Mouse (Mus musculus) T-helper 2 cell (primary cell): ENCODE measurements around the gene Zcchc2.

Experiments
- in situ Hi-C: fragments of 300-600 bp; cut with MboI, MseI; formaldehyde crosslinking; loops from one replicate; pipeline ENCODE4 v1.15.1; 2025; ENCODE audit warnings: high pct_unique_total_duplicates

Gene Zcchc2

DNA sequence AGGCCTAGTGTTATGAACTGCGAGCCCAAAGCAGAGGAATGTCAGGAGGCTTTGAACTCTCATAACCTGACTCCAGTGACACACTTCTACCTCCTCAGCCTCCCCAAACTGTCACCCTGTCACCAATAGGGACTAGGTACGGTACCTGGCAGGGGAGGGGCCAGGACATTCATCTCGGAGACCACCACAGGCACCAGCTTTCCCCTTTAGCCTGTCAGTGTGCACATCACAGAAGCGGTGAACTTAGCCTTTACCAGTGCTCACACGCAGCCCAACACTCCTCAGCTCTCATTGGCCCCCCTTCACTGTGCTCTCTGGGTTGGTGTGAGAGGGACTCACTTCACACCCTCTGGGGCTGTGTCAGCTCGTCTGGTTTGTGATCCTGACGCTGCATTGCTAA is 44.6 kb downstream of the Zcchc2 start:
- in situ Hi-C loops = loop anchor here (10.0 kb wide), 1 partner anchor 150 kb away; no protein-coding TSS in a partner anchor

DNA sequence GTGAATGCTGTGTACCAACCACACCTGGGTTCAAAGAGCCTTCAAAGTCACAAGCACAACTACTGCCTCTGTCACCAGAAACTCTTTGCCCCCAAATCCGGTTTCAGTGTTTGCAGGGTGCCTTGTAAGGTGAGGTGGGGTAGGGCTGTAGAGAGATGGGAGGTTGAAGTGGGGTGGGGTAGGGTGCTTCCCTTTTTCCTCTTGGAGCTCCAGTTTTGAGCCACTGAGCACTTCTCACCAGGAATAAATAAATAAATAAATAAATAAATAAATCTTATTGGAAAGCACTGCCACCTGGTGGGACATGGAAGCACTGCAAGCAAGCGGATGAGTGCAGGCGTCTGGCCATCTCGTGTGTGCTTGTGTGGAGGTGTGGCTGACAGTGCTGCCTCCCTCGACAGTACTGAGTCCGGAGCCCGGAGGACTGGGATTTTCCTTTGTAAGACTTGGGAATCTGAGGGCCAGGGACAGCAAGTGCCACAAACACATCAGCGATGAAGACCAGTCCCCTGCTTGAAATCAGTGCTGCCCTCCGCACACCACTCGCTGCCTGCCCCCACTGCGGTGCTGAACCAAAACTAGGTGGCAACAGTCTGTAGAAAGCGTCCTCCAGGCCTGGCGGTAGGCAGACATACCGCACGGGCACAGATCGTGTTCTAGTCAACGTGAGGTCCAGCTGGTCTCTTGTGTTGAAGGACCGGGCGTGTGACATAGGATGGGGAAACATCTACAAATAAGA is 46.8 kb downstream of the Zcchc2 start:
- in situ Hi-C loops = loop anchor here (10.0 kb wide), 1 partner anchor 152 kb away; no protein-coding TSS in a partner anchor

DNA sequence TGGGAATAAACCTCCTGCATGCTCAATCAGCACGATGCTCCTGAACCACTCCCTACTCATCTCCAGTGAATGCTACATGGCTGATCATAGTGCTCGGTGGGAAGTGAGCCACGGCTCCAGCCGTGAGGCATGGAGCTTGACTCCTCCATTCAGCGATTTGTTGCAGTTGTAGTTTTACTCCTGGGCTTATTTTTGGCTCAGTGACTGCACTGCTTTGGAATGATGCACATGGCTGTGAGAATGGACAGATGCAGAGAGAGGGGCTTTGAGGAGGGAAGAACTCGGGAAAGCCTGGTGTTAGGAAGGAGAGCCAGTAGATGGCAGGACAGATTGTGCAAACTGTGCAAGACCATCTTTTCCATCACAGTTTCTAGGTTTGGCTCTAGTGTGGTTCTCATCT is 49.1 kb downstream of the Zcchc2 start:
- in situ Hi-C loops = loop anchor here (10.0 kb wide), 1 partner anchor 155 kb away; no protein-coding TSS in a partner anchor

GRCm38 (mm10) chr1:106040271-106040670 is 50.1 kb downstream of the Zcchc2 start:
- in situ Hi-C loops = no loop called here

GRCm38 (mm10) chr1:106042221-106042620 is 52.0 kb downstream of the Zcchc2 start:
- in situ Hi-C loops = no loop called here

- in situ Hi-C loops = no loop called here
These were observed 53.0 kb downstream of the Zcchc2 start for GRCm38 (mm10) chr1:106043053-106043820.

DNA sequence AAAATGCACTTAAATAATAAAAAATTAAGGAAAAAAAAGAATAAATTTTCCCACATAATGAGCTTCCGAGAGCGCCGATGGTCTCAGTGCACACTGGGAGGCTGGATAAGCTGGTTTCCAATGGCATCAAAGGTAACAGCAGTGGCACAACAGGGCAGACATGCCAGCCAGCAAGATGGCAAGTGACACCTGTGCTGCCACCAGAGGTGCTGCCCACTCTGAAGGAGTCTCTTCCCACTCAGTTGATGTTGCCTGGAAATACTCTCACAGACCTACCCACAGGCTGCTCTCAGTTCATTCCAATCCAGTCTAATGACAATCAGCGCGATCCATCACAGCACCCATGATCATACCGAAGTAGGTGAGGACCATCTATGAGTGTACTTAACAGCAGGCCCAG is 58.8 kb downstream of the Zcchc2 start:
- in situ Hi-C loops = no loop called here

DNA sequence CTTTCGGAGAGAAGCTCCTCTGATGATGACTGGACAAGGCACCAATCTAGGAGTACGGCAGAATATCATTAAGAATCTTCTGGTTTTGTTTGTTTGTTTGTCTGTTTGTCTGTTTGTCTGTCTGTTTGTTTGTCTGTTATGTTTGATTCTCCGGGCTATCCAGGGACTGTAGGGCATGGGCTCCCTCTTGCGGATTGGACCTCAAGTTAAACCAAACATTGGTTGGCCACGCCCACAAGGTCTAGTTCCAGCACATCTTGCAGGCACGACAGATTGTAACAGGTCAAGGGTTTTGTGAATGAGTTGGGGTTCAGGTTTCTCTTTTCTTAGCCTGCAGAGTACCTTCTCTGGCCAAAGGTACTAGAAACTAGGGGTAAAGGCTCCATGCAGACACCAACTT is 64.8 kb downstream of the Zcchc2 start:
- in situ Hi-C loops = no loop called here

DNA sequence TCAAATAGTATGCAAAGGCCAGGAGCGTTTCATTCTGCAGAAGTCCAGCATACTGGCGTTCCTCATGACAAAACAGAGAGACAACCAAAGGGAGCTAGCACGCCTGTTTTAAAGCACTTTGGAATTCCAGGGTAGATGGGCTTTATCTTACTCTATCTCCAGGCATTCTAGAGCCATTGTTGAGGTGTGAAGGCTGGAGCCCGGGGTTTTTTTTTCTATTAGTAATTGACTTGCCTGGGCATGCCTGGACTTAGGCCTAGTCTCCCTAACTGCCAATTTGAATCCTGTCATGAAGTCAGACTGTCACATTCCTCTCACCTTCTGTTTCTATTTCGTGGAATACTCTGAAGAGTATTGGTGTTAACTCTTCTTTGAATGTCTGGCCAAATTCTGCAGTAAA is 68.1 kb downstream of the Zcchc2 start:
- in situ Hi-C loops = no loop called here

DNA sequence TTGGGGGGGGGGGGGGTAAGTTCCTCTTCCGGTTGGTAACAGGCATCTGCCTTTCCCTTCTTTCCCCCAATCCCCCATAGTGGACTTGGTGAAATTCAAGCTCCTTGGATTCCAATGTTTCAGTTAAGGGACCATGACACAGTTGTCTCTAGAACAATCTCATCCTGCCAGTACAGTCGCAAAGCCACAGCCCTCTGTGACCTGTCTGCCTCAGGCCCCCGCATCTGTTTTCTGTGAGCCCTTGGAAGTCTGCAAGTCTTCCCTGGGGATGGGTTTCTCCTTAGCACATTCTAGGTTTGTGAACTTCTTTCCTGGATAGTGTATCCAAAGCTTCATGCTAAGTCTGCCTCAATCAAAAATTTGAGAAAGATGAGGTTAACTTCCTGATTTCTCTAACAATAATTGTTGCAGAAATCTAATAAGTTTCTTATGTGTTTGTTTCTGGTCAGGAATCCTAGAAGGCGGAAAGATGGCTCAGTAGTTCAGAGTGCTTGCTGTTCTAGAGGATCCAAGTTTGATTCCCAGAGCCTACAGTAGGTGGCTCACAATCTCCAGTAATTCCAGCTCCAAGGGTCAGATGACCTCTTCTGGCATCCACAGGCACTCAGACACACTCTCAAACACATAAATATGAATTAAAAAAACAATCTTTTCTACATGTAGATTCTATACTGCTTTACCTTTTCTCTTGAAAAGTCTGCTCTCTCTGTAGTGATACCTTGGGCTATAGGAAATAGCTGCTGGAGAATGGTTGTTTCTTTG is 69.5 kb downstream of the Zcchc2 start:
- in situ Hi-C loops = no loop called here

GRCm38 (mm10) chr1:106061185-106061910 is 71.1 kb downstream of the Zcchc2 start:
- in situ Hi-C loops = no loop called here

DNA sequence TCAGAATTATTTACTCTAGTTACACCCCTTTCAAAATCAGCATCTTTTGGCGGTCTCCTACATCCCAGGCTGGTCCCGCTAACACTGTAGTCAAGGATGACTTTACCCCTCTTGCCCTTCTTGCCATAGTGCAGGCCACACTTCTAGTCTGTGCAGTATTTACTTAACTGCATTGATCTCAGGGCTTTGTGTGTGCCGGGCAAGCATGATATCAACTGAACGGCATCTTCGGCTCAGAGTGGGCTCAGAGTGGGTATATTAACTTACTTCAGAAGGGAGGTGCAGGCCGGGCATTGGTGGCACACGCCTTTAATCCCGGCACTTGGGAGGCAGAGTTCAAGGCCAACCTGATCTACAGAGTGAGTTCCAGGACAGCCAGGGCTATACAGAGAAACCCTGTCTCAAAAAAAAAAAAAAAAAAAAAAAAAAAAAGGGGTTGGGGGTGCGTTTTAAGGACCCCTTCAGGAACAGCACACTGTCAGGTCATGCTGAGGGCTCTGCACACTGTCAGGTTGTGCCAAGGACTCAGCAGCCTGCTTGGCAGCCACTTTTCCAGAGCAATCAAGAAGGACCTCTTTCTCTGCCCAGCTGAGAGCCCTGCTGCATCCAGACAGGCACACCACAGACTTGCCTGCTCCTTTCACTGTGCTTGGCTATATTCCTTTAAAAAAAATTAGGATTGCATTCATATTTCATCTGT is 72.8 kb downstream of the Zcchc2 start:
- in situ Hi-C loops = no loop called here

DNA sequence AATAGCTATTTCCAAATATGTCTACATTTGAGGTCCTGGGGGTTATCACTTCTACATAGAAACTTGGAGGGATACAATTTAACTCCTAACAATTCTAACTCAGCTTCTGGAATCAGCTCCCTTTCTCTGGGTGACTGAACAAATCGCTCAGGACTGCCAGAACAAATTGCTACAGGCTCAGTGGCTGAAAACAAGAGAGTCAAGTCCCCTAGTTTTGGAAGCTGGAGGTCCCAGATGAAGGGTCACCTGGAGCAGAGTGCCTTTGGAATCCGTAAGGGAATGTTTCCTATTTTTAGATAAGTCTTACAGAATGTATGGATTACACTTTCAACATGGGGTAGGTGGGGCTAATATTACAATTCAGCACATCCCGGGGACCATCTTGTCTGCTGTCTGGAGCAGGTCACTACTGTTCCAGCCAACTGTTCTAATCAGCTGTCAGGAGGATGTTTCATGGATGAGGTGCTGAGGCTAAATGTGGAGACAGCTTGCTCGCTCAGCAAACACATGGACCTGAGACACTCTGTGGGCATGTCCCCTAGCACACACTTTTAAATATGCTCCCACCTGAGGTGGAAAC is 73.5 kb downstream of the Zcchc2 start:
- in situ Hi-C loops = no loop called here

GRCm38 (mm10) chr1:106064291-106064690 is 74.1 kb downstream of the Zcchc2 start:
- in situ Hi-C loops = no loop called here

DNA sequence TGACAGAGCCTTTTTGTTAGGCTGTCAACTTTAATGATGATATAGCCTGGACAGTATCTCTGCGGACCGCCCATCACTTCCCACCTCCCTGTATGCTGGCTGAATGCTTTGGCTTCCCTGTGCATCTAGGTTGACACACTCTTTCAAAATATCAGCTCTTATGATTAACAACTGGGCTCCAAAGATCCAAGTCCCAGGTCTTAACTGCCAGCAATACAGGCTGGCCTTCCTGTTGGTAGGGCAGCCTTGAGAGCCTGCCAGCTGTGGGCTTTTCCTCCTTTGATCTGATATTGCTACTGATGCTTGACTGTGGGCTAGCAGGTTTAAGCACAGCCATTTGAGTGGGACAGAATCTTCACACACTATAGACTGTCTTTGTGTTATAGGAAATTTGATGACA is 74.5 kb downstream of the Zcchc2 start:
- in situ Hi-C loops = loop anchor here (5.0 kb wide), 1 partner anchor 88 kb away; no protein-coding TSS in a partner anchor

GRCm38 (mm10) chr1:106065679-106066078 is 75.5 kb downstream of the Zcchc2 start:
- in situ Hi-C loops = loop anchor here (5.0 kb wide), 1 partner anchor 87 kb away; no protein-coding TSS in a partner anchor

DNA sequence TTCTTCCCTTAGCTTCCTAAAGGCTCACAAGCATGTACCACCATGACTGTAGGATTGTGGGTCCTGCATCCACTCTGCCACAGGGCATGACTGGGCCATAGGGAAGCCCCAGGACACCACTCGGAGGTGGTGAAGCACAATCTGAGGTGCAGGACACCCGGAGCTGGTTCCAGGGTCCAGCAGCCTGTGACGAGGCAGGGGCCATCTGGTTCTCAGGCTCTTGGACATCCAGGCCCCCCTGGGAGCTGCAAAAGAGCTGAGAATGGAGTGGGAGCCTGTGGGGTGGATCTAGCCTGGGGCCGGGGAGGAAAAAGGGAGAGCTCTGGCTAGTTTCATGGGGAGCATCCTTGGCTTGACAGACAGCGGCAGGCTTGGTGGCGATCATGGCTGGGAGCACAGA is 77.1 kb downstream of the Zcchc2 start:
- in situ Hi-C loops = loop anchor here (5.0 kb wide), 1 partner anchor 85 kb away; no protein-coding TSS in a partner anchor

DNA sequence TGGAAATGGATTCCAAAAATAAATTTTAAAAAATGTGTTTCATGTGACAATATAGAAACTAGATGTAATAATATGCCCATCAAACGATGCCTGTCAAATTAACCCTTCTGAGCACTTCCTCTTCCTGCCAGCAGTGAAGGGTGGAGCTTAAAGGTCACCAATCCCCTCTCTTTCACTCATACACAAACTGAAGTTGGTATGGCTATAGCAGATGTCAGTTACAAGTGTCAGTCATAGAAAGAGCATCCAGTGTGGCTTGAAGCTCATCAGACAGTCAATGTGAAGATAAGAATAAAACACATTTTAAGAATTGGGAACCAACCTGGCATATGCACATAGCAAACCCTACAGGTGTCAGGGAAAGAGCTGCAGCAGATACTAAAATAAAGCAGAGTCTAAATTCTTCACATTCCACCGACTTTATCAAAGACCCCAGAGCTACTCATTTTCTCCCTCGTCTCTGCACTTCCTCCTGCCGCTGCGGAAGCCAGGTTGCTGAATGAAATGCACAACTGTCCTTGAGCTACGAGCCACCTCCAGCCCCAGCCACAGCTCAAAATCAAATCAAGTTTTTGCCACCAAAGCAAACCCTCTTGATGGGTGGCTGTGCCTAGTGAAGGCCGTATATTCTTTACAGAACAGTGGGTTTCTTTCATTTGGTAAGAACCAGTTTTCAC is 79.8 kb downstream of the Zcchc2 start:
- in situ Hi-C loops = loop anchor here (5.0 kb wide), 2 partner anchors 82 to 317 kb away; no protein-coding TSS in a partner anchor

DNA sequence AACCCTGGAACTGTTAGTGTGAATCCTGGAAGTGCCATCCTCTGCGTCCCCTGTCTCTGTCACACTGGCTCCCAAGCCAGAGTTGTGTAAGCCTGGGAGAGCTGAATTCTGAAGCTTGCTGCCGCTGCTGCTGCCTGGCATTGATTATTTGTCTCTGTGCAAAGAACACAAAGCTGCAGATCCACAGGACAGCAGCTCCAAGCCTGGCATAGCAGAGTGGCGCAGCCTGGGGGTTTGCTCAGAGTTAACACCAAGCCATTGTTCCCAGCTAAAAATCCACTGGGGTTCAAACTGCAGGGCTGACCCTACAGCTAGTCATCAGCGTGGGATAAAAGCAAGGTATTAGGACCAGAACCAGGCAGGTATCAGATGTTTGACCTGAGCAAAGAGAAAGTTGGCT is 80.6 kb downstream of the Zcchc2 start:
- in situ Hi-C loops = loop anchor here (5.0 kb wide), 1 partner anchor 316 kb away; no protein-coding TSS in a partner anchor
